Mouse (Mus musculus) spleen, adult 2 months (tissue): Measurements from ENCODE around the gene Ddn.

Experiments
- CTCF ChIP-seq: fragments of 200-500 bp; IDR thresholded peaks from 2 replicates; pipeline ENCODE4 v1.5.1; 2011; ENCODE audit warnings: mild to moderate bottlenecking, inconsistent platforms; ENCODE audit not compliant: insufficient read depth, insufficient read length, insufficient replicate concordance; ENCODE audit errors: extremely low read depth
- POLR2A ChIP-seq: fragments of 200-500 bp; IDR thresholded peaks from 2 replicates; pipeline ENCODE4 v1.6.1; 2011; ENCODE audit warnings: low read depth, low read length, inconsistent platforms

- TF ChIP-seq CTCF, result no peak
- TF ChIP-seq POLR2A, result no peak
Observed at GRCm38 (mm10) chr15:98796803-98797595, 12.3 kb downstream of the Ddn start.
